Comparison of ENCODE assay signal across 12 mouse cellular contexts in genomic region chr6:93218015-93218593, GRCm38 (mm10).
DNase-seq lines count a peak whose midpoint lies in the region; ATAC-seq and TF ChIP-seq lines count a peak whose summit lies in the region.
"Had no signal": no experiment of that assay in that cellular context is flagged by ENCODE, and none has a peak within 500 bp of the region (broad histone marks: within the 10 kb centered on the region; RNA-seq: fewer than 3 reads in every experiment).

No protein-coding gene starts in this region.

- no peaks in the 10 kb centered on the region for H3K4me1 ChIP-seq in kidney, adult 2 months (ENCODE audit: control insufficient read depth, insufficient read depth, low read length)
- H3K4me1 ChIP-seq in kidney, embryonic 15.5 days = peaks cover 5% of the 10 kb centered on the region; the same call in 1 of the 2 replicates
- peaks cover 14% of the 10 kb centered on the region for H3K4me1 ChIP-seq in limb, embryonic 14.5 days (ENCODE audit: control insufficient read depth, insufficient read depth, low read length)

- WGBS in kidney, adult 2 months = 81% methylated on average over 4 of the region's 4 CpGs
- 56% methylated on average over 4 of the region's 4 CpGs for WGBS in kidney, embryonic 15.5 days
- 45% methylated on average over 4 of the region's 4 CpGs for whole genome bisulfite sequencing in limb, embryonic 14.5 days

- no peak for TF ChIP-seq CTCF in kidney, adult 2 months (conservative IDR thresholded peaks at IDR 0.05; ENCODE audit: insufficient read depth, insufficient read length, low read depth, low read length)
- no peak for TF ChIP-seq CTCF in brain, embryonic 14.5 days (IDR thresholded peaks at IDR 0.05; ENCODE audit: borderline replicate concordance, extremely low read depth, insufficient read depth, insufficient read length)

- DNase-seq in kidney, adult 2 months = peak; percentile 22
- peak; percentile 58 for DNase-seq in brain, embryonic 14.5 days (ENCODE audit: low read depth)
- peak; percentile 9 to 52 for DNase-seq in frontal cortex, adult 2 months (ENCODE audit: extremely low spot score in 1 of 2, low spot score in 1 of 2)
- peak; percentile 33 for DNase-seq in limb, embryonic 14.5 days (ENCODE audit: low spot score)
- DNase-seq in cerebellum, postnatal 36 days = no peak
- no peak for DNase-seq in thymus, postnatal 25 days
- DNase-seq: adrenal gland, adult 2 months; cerebellum, adult 2 months had no signal

- no peaks in the 10 kb centered on the region for H3K9me3 ChIP-seq in kidney, embryonic 15.5 days (replicated peaks)
- no peaks in the 10 kb centered on the region for H3K9me3 ChIP-seq in limb, embryonic 14.5 days (ENCODE audit: control insufficient read depth, low read length)
- H3K9me3 ChIP-seq: forebrain, embryonic 12.5 days; neural tube, embryonic 13.5 days had no signal

- H3K9ac ChIP-seq in kidney, embryonic 15.5 days = no peak overlapping the region
- no peak overlapping the region for H3K9ac ChIP-seq in limb, embryonic 14.5 days (ENCODE audit: low read depth, low read length, severe bottlenecking)
- H3K9ac ChIP-seq: forebrain, embryonic 12.5 days; neural tube, embryonic 13.5 days had no signal

- no peaks in the 10 kb centered on the region for H3K27me3 ChIP-seq in kidney, adult 2 months (replicated peaks; ENCODE audit: control insufficient read depth, insufficient read depth, low read length)
- H3K27me3 ChIP-seq in kidney, embryonic 15.5 days = no peaks in the 10 kb centered on the region
- no peaks in the 10 kb centered on the region for H3K27me3 ChIP-seq in limb, embryonic 14.5 days (ENCODE audit: control insufficient read depth, insufficient read depth, low read length)
- H3K27me3 ChIP-seq: neural tube, embryonic 13.5 days had no signal

- H3K4me2 ChIP-seq in kidney, embryonic 15.5 days = no peak overlapping the region
- H3K4me2 ChIP-seq in limb, embryonic 14.5 days (replicated peaks; ENCODE audit: low read depth, low read length, severe bottlenecking) = no peak overlapping the region
- H3K4me2 ChIP-seq: forebrain, embryonic 12.5 days; neural tube, embryonic 13.5 days had no signal

- TF ChIP-seq POLR2A in kidney, adult 2 months (IDR thresholded peaks at IDR 0.05; ENCODE audit: low read depth, low read length) = no peak
- TF ChIP-seq POLR2A in brain, embryonic 14.5 days (IDR thresholded peaks at IDR 0.05; ENCODE audit: borderline replicate concordance, extremely low read depth, insufficient read depth, insufficient read length, poor library complexity, severe bottlenecking) = no peak
- TF ChIP-seq POLR2A in limb, embryonic 14.5 days (IDR thresholded peaks at IDR 0.05; ENCODE audit: borderline replicate concordance, extremely low read depth, insufficient read depth, insufficient read length) = no peak

- no peak overlapping the region for H3K27ac ChIP-seq in kidney, adult 2 months (ENCODE audit: insufficient read depth, low read depth, low read length)
- H3K27ac ChIP-seq in kidney, embryonic 15.5 days = no peak overlapping the region
- 0 out of 2 replicates have a peak overlapping the region, but pooled peaks have one; percentile 38 for H3K27ac ChIP-seq in limb, embryonic 14.5 days (replicated peaks; ENCODE audit: low read depth, low read length)
- H3K27ac ChIP-seq: forebrain, embryonic 12.5 days; neural tube, embryonic 13.5 days had no signal

- no peak overlapping the region for H3K4me3 ChIP-seq in kidney, adult 2 months (ENCODE audit: insufficient read depth, low read depth, low read length)
- H3K4me3 ChIP-seq in kidney, embryonic 15.5 days (replicated peaks) = no peak overlapping the region
- H3K4me3 ChIP-seq in limb, embryonic 14.5 days (replicated peaks; ENCODE audit: low read length) = no peak overlapping the region
- H3K4me3 ChIP-seq: forebrain, embryonic 12.5 days; neural tube, embryonic 13.5 days had no signal

- H3K36me3 ChIP-seq in kidney, adult 2 months (ENCODE audit: control insufficient read depth, insufficient read depth, low read length) = no peaks in the 10 kb centered on the region
- no peaks in the 10 kb centered on the region for H3K36me3 ChIP-seq in kidney, embryonic 15.5 days
- no peaks in the 10 kb centered on the region for H3K36me3 ChIP-seq in limb, embryonic 14.5 days (ENCODE audit: control insufficient read depth, insufficient read depth, low read length)
- H3K36me3 ChIP-seq: forebrain, embryonic 12.5 days; neural tube, embryonic 13.5 days had no signal

- no peak for ATAC-seq in kidney, embryonic 15.5 days (replicated peaks; ENCODE audit: low FRiP score)
- no peak for ATAC-seq in limb, embryonic 14.5 days (ENCODE audit: low FRiP score, low read depth)
- ATAC-seq: hindbrain, embryonic 16.5 days had no signal

Comparison
In these comparisons a context has a peak if more than half of its experiments do, and no peak if none do; other contexts are left out.
1. DNase-seq: peak in kidney, adult 2 months (single experiment), brain, embryonic 14.5 days (single experiment), frontal cortex, adult 2 months (2 of 2) and limb, embryonic 14.5 days (single experiment); none in cerebellum, postnatal 36 days (0 of 2) and thymus, postnatal 25 days (single experiment).